Mouse (Mus musculus): ENCODE measurements at regions not wholly inside any gene's neighbourhood (a gene's known extent, or its start where the extent isn't known, plus 50 kb on each side); places are given as distances from the start of the nearest gene placed in this dataset.

DNA sequence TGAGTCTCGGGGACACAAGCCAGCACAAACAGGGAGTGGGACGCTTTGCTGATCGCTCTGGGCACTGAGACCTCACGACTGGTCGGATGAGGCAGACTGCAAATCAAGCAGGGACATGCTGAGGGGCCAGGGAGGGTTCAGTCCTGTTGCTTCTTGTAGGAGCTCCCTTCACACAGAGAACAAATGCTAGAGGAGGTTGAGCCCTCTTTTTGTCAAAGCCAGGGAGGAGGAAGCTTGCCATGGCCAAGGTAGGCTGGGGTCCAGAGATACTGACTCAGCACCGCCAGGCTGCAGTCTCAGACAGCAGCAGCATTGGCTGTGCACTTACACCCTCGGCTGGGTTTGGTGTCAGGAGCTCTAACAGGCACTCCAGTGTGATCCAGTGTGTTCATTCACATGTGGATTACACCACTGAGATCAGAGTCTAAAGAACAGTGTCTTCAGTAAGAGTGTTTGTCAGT is 173.5 kb upstream of the Ankrd55 start:
- TF ChIP-seq CTCF (IDR thresholded peaks at IDR 0.05; ENCODE audit: low read depth, low read length) (no peak), POLR2A (IDR thresholded peaks at IDR 0.05; ENCODE audit: borderline replicate concordance, low read depth, low read length) (no peak)
